Mouse (Mus musculus) layer of hippocampus, adult 9-10 months (tissue): ENCODE measurements around the gene Pip.

Source experiments
- DNase-seq: peaks from one replicate; pipeline ENCODE4 v3.0.0; 2022; ENCODE audit warnings: low spot score

The Pip gene

GRCm38 (mm10) chr6:41847235-41847634, at the start of gene Pip:
Gene Pip (plus strand): TSS chr6:41847535.
- no peak for DNase-seq

DNA sequence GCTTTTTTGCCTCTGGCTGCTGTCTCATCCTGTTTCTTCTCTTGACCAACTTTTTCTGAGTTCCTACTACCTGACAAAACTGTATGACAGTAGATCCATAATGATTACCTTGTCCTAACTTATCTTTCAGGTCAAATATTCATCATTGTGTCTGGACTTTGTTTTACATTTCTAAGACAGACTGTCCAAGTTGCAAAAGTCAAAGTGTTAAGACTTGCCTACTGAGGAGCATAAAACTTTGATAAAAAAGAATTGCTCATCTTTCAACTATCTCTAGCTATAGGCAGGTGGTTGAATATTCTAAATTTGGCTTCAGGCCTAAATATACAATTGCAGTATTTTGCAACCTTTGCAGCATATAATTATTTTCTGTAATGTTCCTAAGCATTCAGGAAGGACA, 23.2 kb upstream of the Pip start:
- no peak for DNase-seq

DNA sequence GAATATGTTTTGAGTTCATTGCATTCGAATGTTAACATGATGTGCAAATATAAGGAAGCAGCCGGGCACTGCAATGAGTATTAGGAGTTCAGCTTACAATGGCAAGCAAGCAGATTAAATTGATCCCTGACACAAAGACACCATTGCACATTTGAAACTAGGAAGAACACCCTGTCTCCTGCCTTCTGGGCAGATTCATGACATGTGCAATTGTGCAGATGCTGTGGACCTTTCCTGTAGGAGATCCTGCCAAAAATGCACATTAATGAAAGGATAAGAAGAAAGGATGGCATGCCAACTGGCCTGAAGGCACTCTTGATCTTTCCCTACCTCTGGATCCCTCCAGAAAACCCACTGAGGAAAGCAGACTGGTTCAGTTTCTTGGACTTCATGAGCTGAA, 17.8 kb upstream of the Pip start:
- DNase-seq = no peak

- DNase-seq = no peak
Observed at GRCm38 (mm10) chr6:41852689-41853088, 5.4 kb downstream of the Pip start, which contains the start of gene Sval2. Gene Sval2 (plus strand): TSS chr6:41852989.

DNA sequence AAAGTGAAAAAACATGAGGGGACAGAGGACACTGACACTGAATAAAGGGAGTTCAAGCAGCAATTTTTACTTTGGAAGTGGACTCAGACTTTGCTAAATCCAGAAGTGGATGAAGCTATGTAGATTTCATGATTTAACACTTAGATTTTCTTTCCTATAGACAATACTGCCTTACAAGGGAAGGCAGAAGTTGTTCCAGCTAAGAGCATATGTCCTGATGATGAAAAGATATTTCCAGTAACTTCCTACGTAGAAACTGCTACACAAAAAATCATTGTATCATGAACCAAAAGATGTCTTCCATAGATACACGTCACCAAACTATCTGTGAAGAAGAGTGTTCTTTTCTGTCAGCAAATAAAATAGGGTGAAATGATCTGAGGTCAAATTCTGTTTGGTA, 16.7 kb downstream of the Pip start:
- no peak for DNase-seq
